Mouse (Mus musculus) forebrain, embryonic 12.5 days (tissue): ENCODE data around the gene Rmi2. TPM values are rescaled to one million over a fixed set of nuclear protein-coding genes. Genes with fewer than 3 reads are reported as not detected.

Experiments
- ATAC-seq: fragments of 200-750 bp; cut with Nextera tagmentation; 2 replicates; pipeline ENCODE4 v1.8.0; 2017; ENCODE audit warnings: moderate TSS enrichment; ENCODE audit not compliant: low FRiP score
- H3K27ac ChIP-seq: fragments of 300-500 bp; sonication (generic); 2 replicates; pipeline ENCODE4 v1.5.1; 2016; ENCODE audit warnings: mild to moderate bottlenecking
- H3K27me3 ChIP-seq: fragments of 300-500 bp; sonication (generic); 2 replicates; pipeline ENCODE4 v1.6.1; 2016; ENCODE audit warnings: mild to moderate bottlenecking
- H3K36me3 ChIP-seq: fragments of 300-500 bp; sonication (generic); replicated peaks from 2 replicates; pipeline ENCODE4 v1.6.1; 2016; ENCODE audit warnings: mild to moderate bottlenecking
- H3K4me1 ChIP-seq: fragments of 300-500 bp; sonication (generic); 2 replicates; pipeline ENCODE4 v1.6.1; 2016
- H3K4me2 ChIP-seq: fragments of 300-500 bp; sonication (generic); 2 replicates; pipeline ENCODE4 v1.6.1; 2016; ENCODE audit warnings: mild to moderate bottlenecking, moderate library complexity
- H3K4me3 ChIP-seq: fragments of 300-500 bp; sonication (generic); replicated peaks from 2 replicates; pipeline ENCODE4 v1.5.1; 2016; ENCODE audit warnings: mild to moderate bottlenecking
- H3K9ac ChIP-seq: fragments of 300-500 bp; sonication (generic); 2 replicates; pipeline ENCODE4 v1.6.1; 2016; ENCODE audit warnings: mild to moderate bottlenecking
- H3K9me3 ChIP-seq: fragments of 300-500 bp; sonication (generic); 2 replicates; pipeline ENCODE4 v1.6.1; 2016
- WGBS: fragments of 180-500 bp; shearing (Covaris S2); methylation state at CpG from one replicate; pipeline ENCODE4 v1.1.7; 2016; 5-methylcytosine and 5-hydroxymethylcytosine counted together
- polyA plus RNA-seq: library from polyadenylated mRNA; unstranded; fragments of >200 nt; fragmentation: Nextera tagmentation; extraction: Ambion mirVana; gene quantifications from 2 replicates; pipeline ENCODE4 v1.2.1, GENCODE M21; 2016

Gene Rmi2
- polyA plus RNA-seq, 1 experiment from 2014 or later: 4.0 TPM

GRCm38 (mm10) chr16:10878227-10878626, 43.4 kb downstream of the Rmi2 start:
- Histone ChIP-seq H3K4me1 (no peaks in the 10 kb centered on the region; the same call in 1 of the 2 replicates), H3K4me3 (no peak overlapping the region), H3K27me3 (0 out of 2 replicates have a peak, but pooled peaks cover 6% of the 10 kb centered on the region), H3K27ac (no peak overlapping the region), H3K9ac (no peak overlapping the region), H3K4me2 (no peak overlapping the region), H3K9me3 (no peaks in the 10 kb centered on the region), H3K36me3 (no peaks in the 10 kb centered on the region)
- ATAC-seq: no peak
- 86% methylated on average over 3 of the region's 3 CpGs for WGBS

DNA sequence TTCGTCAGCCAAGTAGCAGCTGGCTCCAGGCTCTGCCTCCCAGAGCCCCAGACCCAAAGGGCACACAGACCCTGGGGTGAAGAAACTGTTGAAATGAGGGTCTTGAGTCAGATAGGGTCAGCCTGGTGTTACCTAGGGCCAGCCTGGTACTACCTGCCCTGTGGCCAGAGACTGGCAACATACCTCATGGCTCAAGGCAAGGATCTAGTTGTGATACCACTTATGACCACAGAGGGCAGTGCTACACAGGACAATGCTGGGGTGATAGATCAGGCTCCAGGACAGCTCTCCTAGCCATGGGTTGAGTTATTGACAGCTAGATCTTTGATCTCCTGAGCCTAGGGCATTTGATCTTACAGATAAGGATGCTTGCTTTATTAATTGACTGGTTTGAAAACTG, 44.6 kb downstream of the Rmi2 start:
- Histone ChIP-seq H3K9me3 (no peaks in the 10 kb centered on the region), H3K27ac (no peak overlapping the region), H3K27me3 (no peaks in the 10 kb centered on the region), H3K4me3 (no peak overlapping the region), H3K4me1 (no peaks in the 10 kb centered on the region; the same call in 1 of the 2 replicates), H3K4me2 (no peak overlapping the region), H3K9ac (no peak overlapping the region), H3K36me3 (no peaks in the 10 kb centered on the region)
- 89% methylated on average over 1 of the region's 1 CpGs for WGBS
- ATAC-seq: peak; percentile 52; the same call in 1 of the 2 replicates

DNA sequence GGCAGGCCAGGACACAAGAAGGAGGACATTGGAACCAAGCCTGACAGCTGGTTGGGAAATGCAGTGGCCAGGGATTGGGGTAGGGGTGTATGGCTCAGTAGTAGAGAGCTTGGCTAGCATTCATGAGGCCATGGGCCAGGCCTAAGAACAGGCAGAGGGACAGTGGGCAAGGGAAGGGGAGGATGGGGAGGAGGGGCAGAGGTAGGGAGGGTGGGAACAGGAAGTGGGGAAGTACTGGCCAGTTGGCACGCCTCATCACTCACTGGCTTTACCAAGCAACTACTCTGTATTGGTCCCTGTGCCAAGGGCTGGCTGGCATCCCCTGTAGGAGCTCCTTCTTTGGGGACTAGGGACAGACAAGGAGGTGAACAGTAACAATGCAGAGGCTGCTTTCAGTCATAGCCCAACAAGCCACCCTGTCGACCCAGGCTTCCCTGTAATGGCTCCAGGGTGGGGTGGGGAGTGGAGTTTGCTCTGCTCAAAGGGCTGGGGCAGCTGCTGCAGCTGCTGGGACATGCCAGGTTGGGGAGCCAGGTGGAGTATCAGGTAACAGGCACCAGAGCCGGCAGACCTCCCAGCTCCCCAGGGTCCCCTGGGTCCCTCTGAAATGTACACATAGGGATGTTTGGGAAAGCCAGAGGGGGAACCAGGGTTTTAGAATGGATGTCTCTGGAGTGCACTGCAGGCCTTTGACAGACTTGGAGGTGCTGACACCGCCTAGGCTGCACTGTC, 46.5 kb downstream of the Rmi2 start:
- ATAC-seq: no peak

GRCm38 (mm10) chr16:10887436-10887835, 52.6 kb downstream of the Rmi2 start:
- no peaks in the 10 kb centered on the region for H3K4me1 ChIP-seq
- no peaks in the 10 kb centered on the region for H3K36me3 ChIP-seq
- no peak overlapping the region for H3K4me3 ChIP-seq
- no peaks in the 10 kb centered on the region for H3K9me3 ChIP-seq
- ATAC-seq: no peak
- no peak overlapping the region for H3K4me2 ChIP-seq
- no peak overlapping the region for H3K9ac ChIP-seq
- 81% methylated on average over 2 of the region's 2 CpGs for WGBS
- no peak overlapping the region for H3K27ac ChIP-seq
- H3K27me3 ChIP-seq: no peaks in the 10 kb centered on the region

More for the DNA sequence above, 46.5 kb downstream of the Rmi2 start:
- Histone ChIP-seq H3K9me3 (no peaks in the 10 kb centered on the region), H3K27me3 (no peaks in the 10 kb centered on the region), H3K36me3 (no peaks in the 10 kb centered on the region), H3K4me1 (no peaks in the 10 kb centered on the region; the same call in 1 of the 2 replicates), H3K4me3 (no peak overlapping the region), H3K4me2 (no peak overlapping the region), H3K9ac (no peak overlapping the region), H3K27ac (no peak overlapping the region)
- 73% methylated on average over 4 of the region's 4 CpGs for WGBS

GRCm38 (mm10) chr16:10890363-10890762, 55.5 kb downstream of the Rmi2 start:
- H3K4me3 ChIP-seq: no peak overlapping the region
- no peaks in the 10 kb centered on the region for H3K36me3 ChIP-seq
- no peak overlapping the region for H3K27ac ChIP-seq
- ATAC-seq: peak; percentile 44; the same call in 1 of the 2 replicates
- 88% methylated on average over 3 of the region's 3 CpGs for WGBS
- H3K4me1 ChIP-seq: no peaks in the 10 kb centered on the region
- no peaks in the 10 kb centered on the region for H3K27me3 ChIP-seq
- H3K4me2 ChIP-seq: no peak overlapping the region
- H3K9ac ChIP-seq: no peak overlapping the region
- no peaks in the 10 kb centered on the region for H3K9me3 ChIP-seq

DNA sequence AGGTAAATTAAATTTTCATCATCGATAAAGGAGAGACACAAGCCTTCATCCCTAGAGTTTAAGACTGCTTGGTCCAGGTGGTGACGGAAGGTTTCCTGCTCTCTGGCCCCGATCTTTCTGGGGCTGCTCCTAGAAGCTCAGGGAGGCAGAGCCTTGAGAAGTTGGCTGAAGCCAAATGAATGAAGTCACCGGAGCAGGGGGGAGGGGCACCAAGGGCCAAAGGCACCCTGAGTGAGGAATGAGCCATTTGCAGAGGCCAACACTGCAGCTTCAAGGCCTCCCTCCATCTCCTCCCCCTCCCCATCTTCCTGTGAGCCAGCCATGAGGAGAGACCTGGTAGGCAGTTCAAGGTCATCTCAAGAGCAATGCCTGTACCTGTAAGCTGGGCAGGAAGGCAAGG, 58.3 kb downstream of the Rmi2 start:
- Histone ChIP-seq H3K4me3 (no peak overlapping the region), H3K36me3 (no peaks in the 10 kb centered on the region), H3K9ac (no peak overlapping the region), H3K4me1 (no peaks in the 10 kb centered on the region), H3K27ac (no peak overlapping the region), H3K27me3 (no peaks in the 10 kb centered on the region), H3K4me2 (no peak overlapping the region), H3K9me3 (no peaks in the 10 kb centered on the region)
- WGBS: 80% methylated on average over 4 of the region's 4 CpGs
- no peak for ATAC-seq

DNA sequence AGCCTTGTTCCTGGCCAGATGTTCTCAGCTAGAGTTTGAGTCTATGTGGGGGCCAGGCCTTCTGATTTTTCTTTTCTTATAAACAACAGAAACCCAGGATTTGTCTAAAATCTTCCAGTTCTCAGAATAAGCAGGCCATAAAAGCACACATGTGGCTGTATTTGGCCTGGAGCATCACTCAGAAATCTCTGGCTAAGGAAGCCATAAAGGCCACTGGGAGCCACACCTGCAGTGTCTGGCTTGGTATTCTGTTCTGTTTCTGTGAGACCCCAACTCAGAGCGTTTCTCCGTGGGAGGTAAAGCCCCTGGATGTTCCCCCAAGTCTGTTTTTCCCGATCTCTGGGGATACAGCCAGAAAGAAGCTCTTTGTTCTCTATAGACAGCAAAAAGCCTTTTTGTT, 61.0 kb downstream of the Rmi2 start:
- Histone ChIP-seq H3K27me3 (no peaks in the 10 kb centered on the region), H3K4me1 (no peaks in the 10 kb centered on the region), H3K4me2 (no peak overlapping the region), H3K9me3 (no peaks in the 10 kb centered on the region), H3K36me3 (no peaks in the 10 kb centered on the region), H3K4me3 (no peak overlapping the region), H3K27ac (no peak overlapping the region), H3K9ac (no peak overlapping the region)
- ATAC-seq: no peak
- WGBS: 80% methylated on average over 3 of the region's 3 CpGs

DNA sequence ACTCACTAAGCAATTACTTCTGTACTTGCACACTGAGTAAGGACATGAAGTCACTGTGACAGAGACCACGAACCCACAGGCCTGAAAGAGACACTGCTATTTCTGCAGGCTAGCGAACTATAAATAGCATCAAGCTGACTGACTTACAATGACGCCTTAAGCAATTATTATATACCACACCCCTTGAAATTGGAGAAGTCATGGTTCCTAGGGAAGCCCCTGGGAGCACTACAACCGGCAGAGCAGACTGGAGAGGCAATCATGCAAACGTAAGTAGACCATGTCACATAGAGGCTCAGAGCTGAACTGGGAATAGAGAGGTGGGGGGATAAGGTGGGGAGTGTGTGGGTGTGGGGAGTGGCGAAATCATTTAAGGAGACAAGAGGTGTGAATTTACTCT, 62.5 kb downstream of the Rmi2 start:
- H3K27me3 ChIP-seq: no peaks in the 10 kb centered on the region
- ATAC-seq: no peak
- WGBS: 43% methylated on average over 6 of the region's 6 CpGs
- no peak overlapping the region for H3K9ac ChIP-seq
- H3K36me3 ChIP-seq: no peaks in the 10 kb centered on the region
- H3K27ac ChIP-seq: no peak overlapping the region
- no peak overlapping the region for H3K4me2 ChIP-seq
- H3K4me1 ChIP-seq: no peaks in the 10 kb centered on the region
- H3K4me3 ChIP-seq: no peak overlapping the region
- H3K9me3 ChIP-seq: no peaks in the 10 kb centered on the region

- Histone ChIP-seq H3K4me3 (no peak overlapping the region), H3K4me1 (no peaks in the 10 kb centered on the region), H3K4me2 (no peak overlapping the region), H3K27ac (no peak overlapping the region), H3K27me3 (no peaks in the 10 kb centered on the region), H3K36me3 (no peaks in the 10 kb centered on the region), H3K9ac (no peak overlapping the region), H3K9me3 (no peaks in the 10 kb centered on the region)
- ATAC-seq: no peak
- WGBS: 91% methylated on average over 1 of the region's 1 CpGs
Measured at GRCm38 (mm10) chr16:10900736-10901135, 65.9 kb downstream of the Rmi2 start.

DNA sequence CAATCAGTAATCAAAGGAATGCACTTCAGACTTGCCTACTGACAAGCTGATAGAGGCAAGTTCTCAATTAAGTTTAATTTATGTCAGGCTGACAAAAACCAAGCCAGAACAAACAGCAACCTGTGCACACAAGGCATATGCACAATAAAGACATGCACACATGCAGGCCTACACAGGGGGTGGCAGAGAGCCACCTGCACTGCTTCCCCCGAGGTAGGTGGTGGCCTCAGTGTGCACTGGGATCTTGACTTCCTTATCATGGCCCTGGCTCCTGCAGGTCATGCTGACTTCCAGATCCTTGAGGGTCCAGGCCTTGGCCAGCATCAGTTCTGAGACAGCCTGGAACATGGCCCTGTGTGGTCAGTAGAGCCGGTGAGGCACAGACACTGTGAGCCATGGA, 67.1 kb downstream of the Rmi2 start:
- no peaks in the 10 kb centered on the region for H3K4me1 ChIP-seq

GRCm38 (mm10) chr16:10902849-10903248, 68.0 kb downstream of the Rmi2 start:
- no peak overlapping the region for H3K9ac ChIP-seq
- no peak overlapping the region for H3K27ac ChIP-seq
- no peaks in the 10 kb centered on the region for H3K4me1 ChIP-seq
- 53% methylated on average over 5 of the region's 5 CpGs for WGBS
- no peaks in the 10 kb centered on the region for H3K9me3 ChIP-seq
- no peak overlapping the region for H3K4me2 ChIP-seq
- H3K27me3 ChIP-seq: no peaks in the 10 kb centered on the region
- no peak overlapping the region for H3K4me3 ChIP-seq
- no peak for ATAC-seq
- H3K36me3 ChIP-seq: no peaks in the 10 kb centered on the region

More for the DNA sequence above, 67.1 kb downstream of the Rmi2 start:
- Histone ChIP-seq H3K9ac (no peak overlapping the region), H3K27me3 (no peaks in the 10 kb centered on the region), H3K36me3 (no peaks in the 10 kb centered on the region), H3K4me2 (no peak overlapping the region), H3K27ac (no peak overlapping the region), H3K9me3 (no peaks in the 10 kb centered on the region), H3K4me3 (no peak overlapping the region)
- WGBS: 73% methylated on average over 2 of the region's 2 CpGs
- no peak for ATAC-seq

DNA sequence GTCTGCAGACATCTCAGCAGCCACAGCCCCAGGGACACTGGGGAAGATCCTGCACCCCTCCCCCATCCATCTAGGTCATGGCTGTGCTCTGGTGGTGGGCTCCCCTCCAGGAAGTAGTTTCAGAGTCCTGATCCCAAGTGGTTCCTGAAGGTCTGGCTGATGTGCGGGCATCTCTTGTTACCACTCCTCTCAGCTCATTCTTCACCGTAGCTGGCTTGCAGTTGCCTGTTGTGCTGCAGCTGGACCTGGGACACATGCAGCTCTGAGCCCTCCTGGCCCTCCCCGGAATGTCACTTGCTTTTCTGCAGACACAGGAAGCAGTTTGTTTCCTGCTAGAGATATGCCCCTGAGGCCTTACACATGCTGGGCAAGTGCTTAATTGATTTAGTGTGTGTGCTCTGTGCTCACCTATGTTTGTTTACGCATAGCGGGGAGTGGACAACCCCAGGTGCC, 70.8 kb downstream of the Rmi2 start:
- Histone ChIP-seq H3K27ac (no peak overlapping the region), H3K4me1 (no peaks in the 10 kb centered on the region), H3K9ac (no peak overlapping the region), H3K4me3 (no peak overlapping the region), H3K9me3 (no peaks in the 10 kb centered on the region), H3K36me3 (no peaks in the 10 kb centered on the region), H3K27me3 (no peaks in the 10 kb centered on the region), H3K4me2 (no peak overlapping the region)
- ATAC-seq: no peak
- 80% methylated on average over 5 of the region's 5 CpGs for WGBS

GRCm38 (mm10) chr16:10910541-10910940, 75.7 kb downstream of the Rmi2 start:
- H3K9me3 ChIP-seq: no peaks in the 10 kb centered on the region
- H3K27me3 ChIP-seq: no peaks in the 10 kb centered on the region
- WGBS: 88% methylated on average over 7 of the region's 7 CpGs

More at GRCm38 (mm10) chr16:10910541-10910940, 75.7 kb downstream of the Rmi2 start:
- Histone ChIP-seq H3K27ac (no peak overlapping the region), H3K9ac (no peak overlapping the region), H3K4me2 (no peak overlapping the region), H3K36me3 (no peaks in the 10 kb centered on the region), H3K4me1 (no peaks in the 10 kb centered on the region), H3K4me3 (no peak overlapping the region)
- ATAC-seq: no peak
